Mouse (Mus musculus) gastrocnemius, adult 2 months (tissue): ENCODE measurements around the gene Rab40c. TPM values are rescaled to one million over a fixed set of nuclear protein-coding genes. Genes with fewer than 3 reads are reported as not detected.

Experiments
- DNase-seq: peaks from one replicate; pipeline ENCODE4 v3.0.0; 2022
- H3K27ac ChIP-seq: fragments of 200-600 bp; 2 replicates; pipeline ENCODE4 v1.8.1; 2022; ENCODE audit warnings: mild to moderate bottlenecking
- H3K4me3 ChIP-seq: fragments of 200-600 bp; 2 replicates; pipeline ENCODE4 v1.8.1; 2022; ENCODE audit warnings: mild to moderate bottlenecking, moderate library complexity
- CTCF ChIP-seq: fragments of 200-600 bp; IDR thresholded peaks from 2 replicates; pipeline ENCODE4 v1.8.1; 2022; ENCODE audit warnings: antibody characterized with exemption, mild to moderate bottlenecking, moderate library complexity
- intact Hi-C: fragments of 180-260 bp; cut with DNase I; formaldehyde crosslinking; loops from one replicate; pipeline ENCODE4 v1.15.1; 2025
- total RNA-seq, 2 experiments: library from RNA; stranded (reverse); gene quantifications; 2 replicates each; pipeline ENCODE4 v1.2.3; 2021

The Rab40c gene
- total RNA-seq, 2 experiments from 2014 or later, result 8.1 to 9.5 TPM

DNA sequence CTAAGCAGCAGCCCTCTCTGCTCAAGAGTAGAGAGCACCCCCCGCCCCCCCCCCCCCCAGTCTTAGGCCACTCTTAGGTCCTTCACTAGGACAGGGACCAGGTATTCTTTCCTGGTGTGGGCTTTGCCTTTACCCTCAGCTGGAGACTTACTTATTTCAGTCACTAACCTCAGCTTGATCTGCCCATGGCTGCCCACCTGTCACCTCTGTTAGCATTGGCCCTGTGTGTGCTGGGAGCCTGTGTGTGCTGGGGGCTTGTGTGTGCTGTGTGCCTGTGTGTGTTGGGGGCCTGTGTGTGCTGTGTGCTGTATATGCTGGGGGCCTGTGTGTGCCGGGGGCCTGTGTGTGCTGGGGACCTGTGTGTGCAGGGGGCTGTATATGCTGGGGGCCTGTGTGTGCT, 35.1 kb upstream of the Rab40c start:
- no peak for TF ChIP-seq CTCF
- intact Hi-C loops, result no loop called here
- Histone ChIP-seq H3K4me3 (no peak overlapping the region), H3K27ac (no peak overlapping the region)
- DNase-seq, result no peak

DNA sequence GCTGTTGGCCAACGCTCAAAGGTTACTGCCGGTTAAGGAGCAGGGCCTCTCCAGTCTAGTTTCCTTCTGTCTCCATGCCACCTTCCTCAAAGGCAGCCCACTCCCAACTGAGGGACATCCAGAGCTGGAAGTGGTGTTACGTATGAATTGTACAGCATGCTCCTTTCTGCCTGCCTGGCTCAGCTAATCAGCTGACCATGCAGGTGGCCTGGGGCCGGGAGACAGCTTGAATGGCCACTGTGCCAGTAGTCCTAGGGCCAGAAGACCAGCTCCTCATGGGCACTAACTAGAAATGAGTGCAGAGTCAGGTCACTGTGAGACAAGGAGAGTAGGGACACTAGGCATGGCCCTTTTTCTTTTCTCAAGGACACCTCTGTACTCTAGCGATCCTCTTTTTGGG, 33.6 kb upstream of the Rab40c start:
- no peak for DNase-seq
- Histone ChIP-seq H3K27ac (no peak overlapping the region), H3K4me3 (no peak overlapping the region)
- no peak for TF ChIP-seq CTCF
- intact Hi-C loops, result no loop called here

GRCm38 (mm10) chr17:25951803-25952623, 32.5 kb upstream of the Rab40c start, which contains the start of gene A930017K11Rik:
TSS of gene A930017K11Rik (minus strand) at chr17:25952565.
- intact Hi-C loops, result no loop called here
- no peak for TF ChIP-seq CTCF
- Histone ChIP-seq H3K4me3 (peak within 1 kb of the TSS; percentile 65), H3K27ac (no peak within 1 kb of the TSS)
- DNase-seq, result no peak

DNA sequence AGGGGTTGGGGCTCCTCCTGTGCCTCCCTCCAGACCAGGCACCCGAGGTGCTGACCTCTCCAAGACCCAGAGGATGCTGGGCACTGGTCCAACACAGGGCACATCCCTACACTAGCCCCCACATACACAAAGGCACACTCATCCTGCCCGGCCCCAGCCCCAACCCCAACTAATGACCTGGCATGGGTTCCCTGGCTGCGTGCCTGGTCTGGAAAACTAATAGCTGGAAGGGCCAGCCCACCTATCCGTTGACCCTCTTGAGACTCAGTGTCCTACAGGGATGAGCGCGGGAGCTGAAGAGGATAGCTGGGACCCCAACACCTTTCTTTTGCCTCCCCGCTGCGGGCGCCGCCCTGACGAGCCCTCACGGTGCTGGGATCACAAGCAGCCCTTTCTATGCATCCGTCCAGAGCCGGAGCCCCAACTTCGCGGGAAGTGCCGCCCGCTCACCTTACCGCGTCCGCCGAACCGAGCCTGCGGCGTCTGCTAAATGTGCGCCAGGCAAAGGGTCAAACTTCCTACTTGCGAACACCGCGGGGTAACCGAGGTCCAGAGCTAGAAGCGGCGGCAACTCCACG, 31.8 kb upstream of the Rab40c start:
- TF ChIP-seq CTCF, result no peak
- Histone ChIP-seq H3K4me3 (peak overlapping the region; percentile 65), H3K27ac (no peak overlapping the region)
- intact Hi-C loops, result no loop called here
- DNase-seq, result peak; percentile 34

GRCm38 (mm10) chr17:25950706-25951105, 31.2 kb upstream of the Rab40c start:
- no peak overlapping the region for H3K4me3 ChIP-seq
- DNase-seq, result no peak
- H3K27ac ChIP-seq, result no peak overlapping the region
- intact Hi-C loops, result no loop called here
- TF ChIP-seq CTCF, result no peak

- H3K27ac ChIP-seq, result no peak overlapping the region
- no peak overlapping the region for H3K4me3 ChIP-seq
- no peak for TF ChIP-seq CTCF
- intact Hi-C loops, result no loop called here
- no peak for DNase-seq
Observed at GRCm38 (mm10) chr17:25949981-25950380, 30.5 kb upstream of the Rab40c start.

DNA sequence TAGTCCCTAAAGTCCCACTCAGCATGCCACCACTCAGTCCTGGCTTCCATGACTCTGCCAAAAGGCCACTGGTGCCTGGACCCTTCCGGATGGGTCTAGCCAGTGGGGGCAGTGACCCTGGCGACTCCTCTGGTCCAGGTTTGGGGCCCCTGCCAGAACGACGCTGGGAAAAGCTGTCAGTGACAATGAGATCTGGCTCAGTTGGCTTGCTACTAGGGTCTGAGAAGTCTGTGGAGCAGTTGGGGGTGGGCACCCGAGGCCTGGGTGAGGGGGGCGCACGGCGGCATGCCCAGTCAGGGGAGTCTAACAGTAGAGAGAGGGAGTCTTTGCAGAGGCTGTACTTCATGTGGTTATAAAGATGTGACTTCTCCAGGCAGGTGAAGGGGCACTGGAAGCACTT, 28.5 kb upstream of the Rab40c start:
- intact Hi-C loops, result no loop called here
- no peak for TF ChIP-seq CTCF
- Histone ChIP-seq H3K4me3 (no peak overlapping the region), H3K27ac (no peak overlapping the region)
- no peak for DNase-seq

DNA sequence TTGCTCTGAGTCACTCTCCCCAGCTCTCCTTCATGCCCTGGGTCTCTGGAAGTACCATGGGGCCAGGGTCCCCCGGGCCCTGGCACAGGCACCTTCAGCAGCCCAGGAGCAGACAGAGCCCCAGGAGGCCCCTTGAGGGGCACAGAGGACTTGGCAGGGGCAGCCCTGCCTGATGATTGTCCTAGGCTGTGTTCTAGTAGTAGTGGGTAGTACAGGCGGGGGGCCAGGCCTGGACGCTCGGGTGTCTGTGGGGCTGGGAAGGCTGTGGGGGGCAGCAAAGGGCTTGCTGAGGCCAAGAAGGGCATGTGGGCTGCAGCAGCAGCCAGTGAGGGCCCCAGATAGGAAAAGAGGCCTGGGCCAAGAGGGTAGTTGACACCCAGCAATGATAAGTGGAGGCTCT, 28.0 kb upstream of the Rab40c start:
- H3K4me3 ChIP-seq, result no peak overlapping the region
- no peak overlapping the region for H3K27ac ChIP-seq
- intact Hi-C loops, result no loop called here
- no peak for DNase-seq
- no peak for TF ChIP-seq CTCF

GRCm38 (mm10) chr17:25946891-25947290, 27.4 kb upstream of the Rab40c start:
- Histone ChIP-seq H3K4me3 (no peak overlapping the region), H3K27ac (no peak overlapping the region)
- no peak for DNase-seq
- TF ChIP-seq CTCF, result no peak
- intact Hi-C loops, result no loop called here

DNA sequence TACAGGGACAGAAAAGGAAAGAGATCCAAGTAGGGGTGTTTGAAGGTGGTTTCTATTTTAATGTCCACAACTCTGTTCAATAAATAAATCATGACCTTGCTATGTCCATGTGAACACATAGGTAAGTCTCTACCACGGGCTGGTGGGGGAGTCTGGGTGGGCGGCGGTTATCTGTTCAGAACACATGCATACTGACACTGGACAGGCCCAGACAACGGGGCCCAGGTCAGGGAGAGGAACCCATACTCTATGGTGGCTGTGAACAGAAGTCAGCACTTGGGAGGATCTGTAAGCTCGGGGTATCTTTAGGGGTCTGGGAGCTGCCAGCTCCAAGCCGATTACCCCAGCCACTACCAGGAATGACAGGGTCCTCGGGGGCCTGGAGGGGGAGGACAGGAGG, 26.8 kb upstream of the Rab40c start:
- TF ChIP-seq CTCF, result no peak
- Histone ChIP-seq H3K27ac (no peak overlapping the region), H3K4me3 (no peak overlapping the region)
- no peak for DNase-seq
- intact Hi-C loops, result no loop called here

- intact Hi-C loops, result no loop called here
- DNase-seq, result peak; percentile 72
- Histone ChIP-seq H3K27ac (peak overlapping the region; percentile 57), H3K4me3 (no peak overlapping the region)
- TF ChIP-seq CTCF, result no peak
Observed at GRCm38 (mm10) chr17:25945517-25946155, 26.1 kb upstream of the Rab40c start.

DNA sequence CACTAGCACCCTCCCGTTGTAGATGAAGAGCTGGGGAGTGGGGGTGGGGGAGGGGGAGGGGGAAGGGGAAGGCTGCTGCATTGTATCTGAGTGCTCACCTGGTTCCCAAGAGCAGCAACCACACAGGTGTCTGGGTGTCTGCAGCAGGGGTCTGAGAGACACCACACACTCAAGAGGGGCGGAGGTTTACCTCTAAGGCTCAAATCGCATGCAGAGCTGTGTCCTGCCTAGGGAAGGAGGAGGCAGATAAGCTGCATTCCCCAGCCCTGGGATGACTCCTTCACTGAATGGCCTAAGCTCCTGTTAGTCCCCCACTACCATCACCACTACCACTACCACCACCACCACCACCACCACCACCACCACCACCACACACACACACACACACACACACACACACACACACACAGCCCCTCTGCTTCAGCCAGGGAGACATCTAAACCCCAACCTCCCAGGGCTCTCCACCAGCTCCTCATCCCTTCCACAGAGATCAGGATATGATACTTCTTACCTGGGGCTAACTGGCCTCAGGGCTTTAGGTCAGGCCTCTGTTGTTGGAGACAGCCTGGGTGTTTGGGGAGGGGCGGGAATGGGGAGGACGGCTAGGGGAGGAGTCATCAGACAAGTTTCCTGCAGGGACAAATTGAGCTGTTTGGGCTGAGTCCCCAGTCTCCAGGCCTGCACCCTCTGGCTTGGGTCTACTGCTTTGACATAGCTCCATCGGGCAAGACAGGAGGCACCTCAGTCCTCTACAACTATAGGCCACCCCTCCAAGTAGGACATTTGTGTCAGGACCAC, 25.0 kb upstream of the Rab40c start, which contains the start of the genes Pigq and Nhlrc4:
TSS of gene Pigq (minus strand) at position 571 of the 798 bp plus-strand sequence.
TSS of gene Nhlrc4 (minus strand) at position 596 of the 798 bp plus-strand sequence.
- intact Hi-C loops, result no loop called here
- TF ChIP-seq CTCF, result no peak
- no peak for DNase-seq
- peak within 1 kb of the TSS; percentile 57 for H3K27ac ChIP-seq
- H3K4me3 ChIP-seq, result no peak within 1 kb of the TSS
